Mouse (Mus musculus) small intestine, adult 2 months (tissue): Measurements from ENCODE around the gene Gnptab.

Source experiments
- CTCF ChIP-seq: fragments of 200-500 bp; IDR thresholded peaks from 2 replicates; pipeline ENCODE4 v1.5.1; 2012; ENCODE audit warnings: low read depth, mild to moderate bottlenecking, control low read depth, inconsistent platforms, low read length, moderate library complexity, mixed read lengths; ENCODE audit not compliant: insufficient replicate concordance, insufficient read length; ENCODE audit errors: extremely low read depth
- POLR2A ChIP-seq: fragments of 200-500 bp; IDR thresholded peaks from 2 replicates; pipeline ENCODE4 v1.6.1; 2012; ENCODE audit warnings: low read depth, mild to moderate bottlenecking, control low read depth, inconsistent platforms, low read length, moderate library complexity

GRCm38 (mm10) chr10:88403021-88403420 is 24.1 kb downstream of the Gnptab start:
- TF ChIP-seq CTCF (no peak), POLR2A (no peak)
